ENCODE assay signal across 9 mouse cellular contexts in the genomic region with DNA sequence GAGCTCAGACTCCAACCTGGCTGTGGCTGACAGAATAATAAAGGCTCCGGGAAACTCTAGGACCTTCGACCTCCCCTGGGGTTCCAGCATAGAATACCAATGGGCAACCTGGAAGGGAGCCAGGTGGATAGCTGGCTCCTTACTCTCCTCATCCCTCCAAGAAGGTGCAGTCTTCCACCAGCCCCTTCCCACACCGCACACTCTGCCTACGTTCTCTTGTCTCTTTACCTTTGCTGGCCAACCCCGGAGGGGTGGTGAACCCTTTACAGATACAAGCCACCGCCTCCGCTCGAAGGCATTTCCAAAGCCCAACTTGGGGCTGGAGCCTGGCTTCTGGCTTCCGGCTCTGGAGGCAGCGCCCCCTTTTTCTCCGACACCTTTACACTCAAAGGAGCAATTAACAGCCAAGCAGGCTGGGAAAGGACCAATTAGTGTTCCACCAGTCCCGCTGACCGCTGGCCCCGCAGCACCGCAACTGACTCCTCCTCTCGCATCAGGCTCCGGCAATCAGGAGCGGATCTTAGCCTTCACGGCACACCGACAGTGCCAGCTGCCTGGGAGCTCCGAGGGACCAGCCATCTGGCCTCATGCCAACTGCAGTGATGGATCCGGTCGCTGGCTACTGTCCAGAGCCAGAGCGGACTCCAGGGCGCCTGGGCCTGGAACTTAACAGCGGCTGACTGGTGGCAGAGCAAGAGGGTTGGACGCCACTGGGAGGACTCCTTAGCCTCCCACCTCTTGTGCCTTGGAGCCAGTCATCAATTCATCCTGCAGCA. TPM values are rescaled to one million over a fixed set of nuclear protein-coding genes. Genes with fewer than 3 reads are reported as not detected.
DNase-seq lines count a peak whose midpoint lies in the region; ATAC-seq lines count a peak whose summit lies in the region.
"Had no signal": no experiment of that assay in that cellular context is flagged by ENCODE, and none has a peak within 500 bp of the region (broad histone marks: within the 10 kb centered on the region; RNA-seq: fewer than 3 reads in every experiment).

No protein-coding gene starts in this region.

- peaks cover 7% of the 10 kb centered on the region; the same call in 1 of the 2 replicates for H3K4me1 ChIP-seq in liver, embryonic 15.5 days (replicated peaks)
- peaks cover 13% of the 10 kb centered on the region; the same call in 1 of the 2 replicates for H3K4me1 ChIP-seq in neural tube, embryonic 14.5 days (ENCODE audit: control insufficient read depth, insufficient read depth, low read length)

- H3K27me3 ChIP-seq in liver, embryonic 15.5 days: peaks cover 39% of the 10 kb centered on the region
- H3K27me3 ChIP-seq in neural tube, embryonic 14.5 days (ENCODE audit: control insufficient read depth, insufficient read depth, low read length): no peaks in the 10 kb centered on the region

- intact Hi-C loops in heart, postnatal 25 days (cut with DNase I): no loop called here

- H3K27ac ChIP-seq in liver, embryonic 15.5 days (replicated peaks): no peak overlapping the region
- peak overlapping the region; percentile 52 for H3K27ac ChIP-seq in neural tube, embryonic 14.5 days (ENCODE audit: low read depth, low read length)

- peak overlapping the region; percentile 26 for H3K4me3 ChIP-seq in liver, embryonic 15.5 days (replicated peaks)
- H3K4me3 ChIP-seq in neural tube, embryonic 14.5 days (ENCODE audit: low read depth, low read length): peak overlapping the region; percentile 24

- no peak overlapping the region for H3K9ac ChIP-seq in liver, embryonic 15.5 days
- H3K9ac ChIP-seq in neural tube, embryonic 14.5 days (replicated peaks; ENCODE audit: low read depth, low read length): peak overlapping the region; percentile 39

- H3K9me3 ChIP-seq in liver, embryonic 15.5 days (replicated peaks): no peaks in the 10 kb centered on the region
- no peaks in the 10 kb centered on the region for H3K9me3 ChIP-seq in neural tube, embryonic 14.5 days (ENCODE audit: control insufficient read depth, low read length)

- peak overlapping the region; percentile 53 for H3K4me2 ChIP-seq in liver, embryonic 15.5 days
- peak overlapping the region; percentile 56 for H3K4me2 ChIP-seq in neural tube, embryonic 14.5 days (ENCODE audit: low read depth, low read length)

- ATAC-seq in frontal cortex, adult (ENCODE audit: low TSS enrichment): peak; percentile 86
- ATAC-seq in liver, embryonic 15.5 days (ENCODE audit: insufficient read depth): 0 out of 2 replicates have a peak, but pooled peaks have one; percentile 34
- peak; percentile 91 for ATAC-seq in neural tube, embryonic 14.5 days (ENCODE audit: low read depth)

- H3K36me3 ChIP-seq in liver, embryonic 15.5 days (replicated peaks): no peaks in the 10 kb centered on the region
- no peaks in the 10 kb centered on the region for H3K36me3 ChIP-seq in neural tube, embryonic 14.5 days (ENCODE audit: control insufficient read depth, insufficient read depth, low read length)

- 10% methylated on average over 27 of the region's 27 CpGs for WGBS in liver, embryonic 15.5 days (ENCODE audit: insufficient replicate concordance)
- WGBS in neural tube, embryonic 14.5 days: 2% methylated on average over 27 of the region's 27 CpGs

- DNase-seq in MN1 (ENCODE audit: low spot score): peak; percentile 99
- DNase-seq in cerebellum, adult 9-11 months: peak; percentile 74
- peak; percentile 21 for DNase-seq in heart, postnatal 25 days (ENCODE audit: low spot score)
- DNase-seq in layer of hippocampus, adult 18-20 months (ENCODE audit: low spot score in 2 of 2): peak; percentile 27 to 74
- DNase-seq in urinary bladder, postnatal 25 days (ENCODE audit: low spot score): peak; percentile 44

RNA-seq across cellular contexts. Expression of a gene that starts 17.7 kb away (rescaled TPM):
- total RNA-seq in heart, postnatal 25 days (2021): 10 to 100 TPM; 20.2 to 26.8 TPM
- 10 to 100 TPM; 22.1 to 24.4 TPM for total RNA-seq in layer of hippocampus, adult 18-20 months (2021)
- 6.5 and 7.0 TPM in 2 replicates for polyA plus RNA-seq in liver, embryonic 15.5 days (2015; fragmentation: Nextera tagmentation; extraction: Ambion mirVana)
- 32.4 and 56.8 TPM in 2 replicates for polyA plus RNA-seq in neural tube, embryonic 14.5 days (2014; fragmentation: Nextera tagmentation; extraction: Ambion mirVana)

RNA-seq across cellular contexts. Expression of a gene that starts 21.2 kb away (rescaled TPM):
- not detected for total RNA-seq in heart, postnatal 25 days (2021)
- not detected for total RNA-seq in layer of hippocampus, adult 18-20 months (2021)
- not detected in 2 replicates for polyA plus RNA-seq in liver, embryonic 15.5 days (2015; fragmentation: Nextera tagmentation; extraction: Ambion mirVana)
- 0.08 TPM in 1 of 2 replicates, not detected in the other for polyA plus RNA-seq in neural tube, embryonic 14.5 days (2014; fragmentation: Nextera tagmentation; extraction: Ambion mirVana)
- total RNA-seq: neutrophil, adult 5-6 weeks had no signal

Comparison
In these comparisons a context has a peak if more than half of its experiments do, and no peak if none do; other contexts are left out.
1. DNase-seq: peak in every context shown above with its lines; median percentile 99 in MN1; 74 in cerebellum, adult 9-11 months; 50 in layer of hippocampus, adult 18-20 months; 44 in urinary bladder, postnatal 25 days; 21 in heart, postnatal 25 days.
2. ATAC-seq: peak in every context shown above with its lines; median percentile 91 in neural tube, embryonic 14.5 days; 86 in frontal cortex, adult; 34 in liver, embryonic 15.5 days.